Mouse (Mus musculus): Measurements from ENCODE around the gene Adra1d.

Gene Adra1d

DNA sequence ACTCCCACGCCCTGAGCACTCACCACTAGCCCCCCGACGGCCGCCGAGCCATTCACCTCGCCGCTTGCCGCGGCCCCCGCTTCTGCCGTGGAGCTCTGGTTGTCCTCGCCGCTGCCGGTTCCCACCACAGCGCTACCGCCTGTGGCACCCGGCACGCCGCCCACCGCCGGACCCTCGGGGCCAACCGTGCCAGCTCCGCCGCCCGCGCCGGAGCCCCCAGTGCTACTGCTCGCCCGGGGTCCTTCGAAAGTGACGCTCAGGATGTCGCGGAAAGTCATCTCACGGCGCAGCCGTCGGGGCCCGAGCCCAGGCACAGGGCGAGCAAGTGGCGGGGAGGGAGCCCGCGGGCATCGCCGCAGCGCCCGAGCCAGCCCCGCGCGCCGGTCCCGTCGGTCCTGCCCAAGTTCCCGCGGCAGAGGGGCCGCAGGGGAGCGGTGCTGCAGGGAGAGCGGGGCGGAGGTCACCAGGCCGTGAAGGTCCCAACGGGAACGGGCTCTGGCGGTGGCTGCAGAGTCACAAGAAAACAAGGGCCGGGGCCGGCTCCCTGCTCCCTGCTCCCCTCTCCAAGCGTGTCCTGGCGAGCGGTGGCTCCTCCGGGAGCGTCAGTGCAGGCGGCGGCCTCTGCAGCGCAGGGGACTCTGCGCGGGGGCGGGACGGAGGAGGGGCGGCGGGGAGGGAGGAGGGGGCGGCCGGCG, at the start of gene Adra1d:
TSS of gene Adra1d (minus strand) at position 393 of the 695 bp plus-strand sequence.
- no peak for DNase-seq (ENCODE audit: low spot score)

GRCm38 (mm10) chr2:131601881-131602280, 39.8 kb upstream of the Adra1d start:
- DNase-seq (ENCODE audit: low spot score) = no peak

DNA sequence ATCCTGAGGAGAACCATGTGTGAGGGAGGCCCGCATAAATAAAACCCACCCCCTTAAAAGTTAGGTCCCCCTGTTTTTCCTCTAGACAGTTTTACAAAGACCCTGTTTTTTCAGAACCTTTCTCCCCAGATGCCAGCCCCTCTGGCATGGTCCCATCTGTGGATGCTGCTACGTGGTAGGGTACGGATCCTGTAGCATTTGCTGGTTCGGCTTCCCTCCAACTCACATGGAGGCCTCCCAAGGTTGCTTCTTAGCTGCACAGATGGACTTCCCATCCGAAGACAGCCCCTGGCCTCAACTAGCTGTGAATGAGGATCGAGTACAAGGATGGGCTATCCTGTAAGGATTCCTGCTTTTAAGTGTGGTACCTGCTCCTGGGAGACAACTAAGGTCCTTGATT, 32.8 kb upstream of the Adra1d start:
- DNase-seq (ENCODE audit: low spot score) = no peak

GRCm38 (mm10) chr2:131587521-131587920, 25.4 kb upstream of the Adra1d start:
- DNase-seq (ENCODE audit: low spot score) = no peak

DNA sequence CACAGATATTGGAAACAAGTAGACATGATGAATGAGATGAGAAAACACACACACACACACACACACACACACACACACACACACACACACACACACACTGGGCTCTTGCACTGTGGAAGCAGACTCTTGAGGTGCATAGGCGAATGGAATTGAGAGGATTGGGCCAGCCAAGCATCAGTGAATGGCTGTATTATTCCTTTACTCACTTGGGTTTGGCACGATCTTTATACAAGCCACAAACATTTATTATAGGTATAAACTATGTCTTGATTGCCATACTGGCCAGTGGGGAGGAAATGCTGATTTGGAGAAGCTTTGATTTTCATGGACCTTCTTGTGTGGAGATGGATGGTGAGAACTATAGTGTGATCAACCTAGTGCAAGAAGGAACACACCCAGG, 19.4 kb upstream of the Adra1d start:
- DNase-seq (ENCODE audit: low spot score) = no peak

- no peak for DNase-seq (ENCODE audit: low spot score)
Measured at GRCm38 (mm10) chr2:131562586-131563122, 571 bp upstream of the Adra1d start.

DNA sequence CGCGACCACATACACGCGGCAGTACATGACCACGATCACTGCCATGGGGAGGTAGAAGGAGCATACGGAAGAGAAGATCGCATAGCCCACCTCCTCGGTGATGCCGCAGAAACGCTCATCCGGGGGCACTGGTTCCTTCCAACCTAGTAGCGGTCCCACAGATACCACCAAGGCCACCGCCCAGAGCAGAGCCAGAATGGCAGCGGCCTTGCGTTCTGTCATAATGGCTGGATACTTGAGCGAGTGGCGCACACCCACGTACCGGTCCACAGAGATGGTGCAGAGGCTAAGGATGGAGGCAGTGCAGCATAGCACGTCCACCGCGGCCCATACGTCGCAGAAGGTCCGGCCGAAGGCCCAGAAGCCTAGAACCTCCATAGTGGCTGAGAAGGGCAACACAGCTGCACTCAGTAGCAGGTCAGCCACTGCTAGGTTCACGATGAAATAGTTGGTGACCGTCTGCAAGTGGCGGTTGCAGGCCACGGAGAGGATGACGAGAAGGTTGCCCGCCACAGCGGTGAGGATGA, 676 bp downstream of the Adra1d start:
- DNase-seq (ENCODE audit: low spot score) = no peak

- DNase-seq (ENCODE audit: low spot score) = no peak
Measured at GRCm38 (mm10) chr2:131560205-131560919, 1.7 kb downstream of the Adra1d start.

GRCm38 (mm10) chr2:131557896-131558295, 4.2 kb downstream of the Adra1d start:
- DNase-seq (ENCODE audit: low spot score) = no peak

DNA sequence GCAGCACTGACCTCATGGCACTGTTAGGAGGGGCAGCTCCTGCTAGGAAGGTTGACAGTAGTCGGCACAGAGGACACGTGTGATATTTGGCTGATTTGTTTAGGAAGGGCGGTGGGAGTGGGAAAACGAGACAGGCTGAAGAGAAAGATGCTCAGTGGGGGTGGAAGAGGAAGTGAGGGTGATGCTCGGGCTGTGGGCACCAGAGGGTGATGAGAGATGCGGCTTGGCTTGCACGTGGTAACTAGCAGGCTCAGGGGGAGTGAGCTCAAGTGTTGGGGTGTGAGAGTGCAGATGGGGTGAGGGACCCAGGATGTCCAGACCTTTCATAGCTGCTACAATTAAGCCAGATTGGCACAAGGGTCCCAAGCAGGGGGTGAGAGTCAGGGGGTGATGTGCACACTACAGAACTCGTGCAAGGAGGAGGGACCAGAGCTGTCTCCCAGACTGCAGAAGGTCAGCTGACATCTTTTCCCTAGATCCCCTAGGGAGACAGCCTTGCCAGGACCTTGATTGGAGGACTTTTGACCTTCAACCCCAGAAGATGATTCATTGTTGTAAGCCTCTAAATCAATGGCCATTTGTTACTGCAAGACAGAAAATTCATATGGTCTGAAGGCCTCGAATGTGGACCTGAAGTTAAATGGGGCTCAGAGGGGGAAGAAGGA, 9.2 kb downstream of the Adra1d start:
- no peak for DNase-seq (ENCODE audit: low spot score)

DNA sequence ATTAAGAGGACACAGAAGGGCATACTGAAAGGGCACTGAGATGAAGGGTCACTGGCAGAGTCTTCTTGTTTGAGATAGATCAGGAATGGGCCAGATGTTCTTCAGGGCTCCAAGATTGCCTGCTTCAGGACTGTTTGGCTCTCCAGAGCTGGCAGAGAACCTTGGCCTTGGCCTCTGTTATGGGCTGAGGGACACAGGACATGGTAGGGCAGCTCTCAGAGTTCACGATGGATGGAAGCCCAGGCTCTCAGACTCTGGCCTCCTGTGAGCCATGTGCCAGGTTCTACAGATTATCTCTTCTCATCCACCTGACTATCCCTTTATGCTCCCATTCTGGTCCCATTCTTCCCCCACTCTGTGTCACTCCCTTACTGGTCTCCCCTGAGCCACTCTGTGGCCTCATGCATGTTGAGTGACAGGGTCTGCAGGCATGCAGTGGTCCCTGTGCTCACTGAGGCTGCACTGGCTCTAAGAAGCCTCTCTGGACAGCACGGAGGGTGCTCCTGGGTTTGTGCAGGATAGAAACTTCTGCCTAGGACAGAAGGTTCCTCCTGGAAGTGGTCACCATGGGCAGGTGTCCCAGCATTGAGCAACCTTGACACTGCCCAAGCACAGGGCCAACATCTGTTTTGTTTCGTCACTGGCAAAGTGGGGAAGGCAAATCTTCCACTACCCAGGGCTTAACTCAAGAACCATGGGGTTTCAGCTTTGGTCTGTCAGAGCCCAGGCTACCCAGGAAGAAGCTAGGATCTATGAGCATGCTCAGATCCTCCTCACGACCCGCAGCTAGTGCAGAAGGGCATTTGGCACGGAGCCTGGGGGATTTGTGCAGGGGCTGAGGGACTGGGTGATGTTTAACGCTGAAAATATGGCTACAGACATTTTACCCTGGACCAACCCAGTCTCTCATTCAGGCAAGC, 10.1 kb downstream of the Adra1d start:
- no peak for DNase-seq (ENCODE audit: low spot score)

DNA sequence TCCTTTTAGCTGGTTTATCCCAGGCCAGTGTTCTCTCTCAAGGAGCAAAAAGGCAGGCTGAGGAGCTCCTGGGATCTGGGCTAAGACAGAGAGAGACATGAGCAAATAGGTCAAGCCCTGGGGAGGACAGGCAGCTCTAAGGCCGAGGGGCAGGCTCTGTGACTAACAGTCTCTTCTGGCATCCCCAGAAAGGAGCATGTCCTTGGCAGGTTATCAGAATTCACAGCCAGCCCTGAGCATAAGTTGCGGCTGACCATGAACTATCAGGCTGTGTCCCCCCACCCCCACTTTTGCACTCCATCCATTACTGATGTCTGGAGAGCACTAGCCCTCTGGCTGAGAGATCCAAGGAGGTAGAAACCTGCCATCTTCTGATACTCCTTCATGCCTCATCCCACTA, 11.2 kb downstream of the Adra1d start:
- no peak for DNase-seq (ENCODE audit: low spot score)

DNA sequence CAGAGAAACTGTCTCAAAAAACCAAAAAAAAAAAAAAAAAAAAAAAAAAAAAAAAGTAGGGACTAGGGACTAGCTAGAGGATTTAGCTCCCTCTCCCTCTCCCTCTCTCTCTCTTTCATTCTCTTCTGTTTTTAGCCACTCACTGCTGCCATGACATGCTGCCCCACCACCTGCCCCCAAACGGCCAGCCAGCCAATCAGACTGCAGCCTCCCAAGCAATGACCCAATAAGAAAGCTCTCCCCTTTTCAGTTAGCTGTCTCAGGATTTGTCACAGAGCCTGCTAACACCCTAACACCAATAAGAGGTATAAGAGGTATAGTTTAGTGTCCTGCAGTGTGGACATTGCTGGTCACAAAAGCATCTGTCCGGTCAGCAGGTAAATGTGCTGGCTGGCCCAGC, 11.6 kb downstream of the Adra1d start:
- DNase-seq (ENCODE audit: low spot score) = no peak

DNA sequence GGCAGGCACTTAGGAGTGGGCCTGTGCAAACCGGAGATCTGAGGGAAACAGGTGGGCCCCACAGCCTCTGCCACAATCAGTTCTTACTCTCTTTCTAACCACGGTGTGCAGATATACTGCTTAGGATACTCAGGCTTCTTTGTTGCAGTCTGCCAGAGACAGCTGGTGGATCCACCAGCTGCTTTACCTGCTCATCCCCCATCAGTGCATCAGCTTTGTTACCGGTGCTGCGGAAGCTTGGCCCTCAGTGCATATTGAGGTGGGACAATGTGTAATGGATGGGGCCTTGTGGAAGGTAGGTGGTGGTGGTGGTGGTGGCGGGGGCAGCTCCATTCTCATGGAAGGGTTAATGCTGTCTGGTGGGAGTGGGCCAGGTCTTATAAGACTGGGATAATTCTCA, 13.0 kb downstream of the Adra1d start:
- no peak for DNase-seq (ENCODE audit: low spot score)

DNA sequence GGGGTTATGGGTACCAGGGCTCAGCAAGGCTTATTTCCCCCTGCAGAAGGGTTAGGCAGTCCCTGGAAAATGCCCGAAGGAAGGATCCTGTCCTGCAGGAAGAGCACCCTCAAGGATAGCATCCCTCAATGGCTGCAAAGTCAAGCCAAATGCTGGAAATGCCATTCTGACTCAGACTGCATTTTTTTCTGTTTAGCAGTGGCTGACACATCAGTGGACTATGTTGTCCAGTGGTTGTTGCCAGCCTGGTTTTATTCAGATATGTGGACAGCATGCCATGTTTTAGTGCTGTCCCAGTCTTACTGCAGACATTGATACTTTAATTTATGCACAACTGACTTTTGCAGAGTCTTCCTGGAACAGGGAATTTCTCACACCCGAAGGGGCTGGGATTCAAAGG, 13.8 kb downstream of the Adra1d start:
- no peak for DNase-seq (ENCODE audit: low spot score)

DNA sequence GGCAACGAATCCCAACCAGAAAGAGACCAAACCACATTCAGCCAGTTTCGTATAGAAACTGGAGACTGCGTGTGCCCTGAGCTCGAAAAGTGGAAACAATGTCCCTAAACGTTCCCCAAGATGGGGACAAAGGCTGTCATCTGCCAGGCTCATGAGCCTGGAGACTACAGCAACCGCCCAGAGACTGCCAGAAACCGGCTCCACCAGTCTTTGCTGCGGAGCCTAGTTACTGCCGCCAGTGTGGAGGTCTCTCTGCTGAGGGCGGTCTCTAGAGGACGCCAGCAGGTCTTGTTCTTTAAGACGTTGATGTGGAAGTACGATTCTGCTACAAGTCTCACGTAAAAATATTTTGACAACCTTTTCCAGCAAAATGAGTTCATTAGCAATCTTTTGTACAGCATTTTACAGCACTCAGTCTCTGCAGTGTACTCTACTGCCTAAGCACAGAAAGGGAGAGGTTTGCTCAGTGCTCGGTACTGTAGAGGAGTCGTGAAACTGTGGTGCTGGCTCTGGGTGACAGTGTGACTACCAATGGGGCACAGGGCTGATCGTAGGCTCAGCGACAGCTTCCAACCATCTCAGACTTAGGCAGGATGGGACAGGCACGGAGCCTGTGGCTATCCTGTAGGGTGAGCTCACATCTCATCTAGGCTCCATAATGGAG, 15.2 kb downstream of the Adra1d start:
- no peak for DNase-seq (ENCODE audit: low spot score)

DNA sequence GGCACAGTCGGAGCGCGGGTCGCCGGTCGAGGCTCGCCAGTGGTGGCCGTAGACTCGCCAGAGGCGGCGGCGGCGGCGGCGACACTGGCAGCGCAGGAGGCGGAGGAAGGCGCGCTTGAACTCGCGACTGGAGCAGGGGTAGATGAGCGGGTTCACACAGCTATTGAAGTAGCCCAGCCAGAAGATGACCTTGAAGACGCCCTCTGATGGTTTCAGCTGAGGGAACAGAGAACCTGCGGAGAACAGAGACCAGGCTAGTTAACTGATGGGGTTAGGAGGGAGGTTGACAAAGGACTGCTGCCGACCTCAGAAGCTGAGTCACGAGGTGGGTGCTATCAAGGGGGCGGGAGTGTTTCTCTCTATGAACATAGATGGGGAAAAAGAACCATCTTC, 15.8 kb downstream of the Adra1d start:
- DNase-seq (ENCODE audit: low spot score) = no peak

- DNase-seq (ENCODE audit: low spot score) = no peak
Measured at GRCm38 (mm10) chr2:131545386-131546307, 16.4 kb downstream of the Adra1d start.

DNA sequence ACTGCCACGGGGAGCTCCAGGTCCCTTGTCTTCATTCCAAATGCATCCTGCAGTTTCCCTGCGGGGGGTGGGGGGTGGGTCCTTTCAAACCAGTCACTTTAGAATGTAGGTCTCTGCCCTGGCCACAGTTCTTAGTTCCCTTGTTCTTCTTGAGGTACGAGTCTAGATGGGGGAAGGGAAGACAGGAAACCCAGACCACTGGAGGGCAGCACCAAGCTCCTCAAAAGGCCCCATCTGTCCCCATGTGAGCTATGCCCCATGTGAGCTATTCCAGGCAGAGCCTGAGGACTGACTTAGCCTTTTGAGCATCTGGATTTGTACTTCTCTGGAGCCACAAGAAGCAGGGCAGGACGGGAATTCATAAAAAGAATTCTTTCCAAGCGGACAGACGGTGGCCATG, 19.6 kb downstream of the Adra1d start:
- DNase-seq (ENCODE audit: low spot score) = no peak

GRCm38 (mm10) chr2:131541686-131542085, 20.4 kb downstream of the Adra1d start:
- DNase-seq (ENCODE audit: low spot score) = no peak

All from MN1 (cell line).